Mouse (Mus musculus): ENCODE measurements around the gene Agtr1b. TPM values are rescaled to one million over a fixed set of nuclear protein-coding genes. Genes with fewer than 3 reads are reported as not detected.

Gene Agtr1b
- not detected in 2 replicates for polyA plus RNA-seq (2012; rRNA removed)

DNA sequence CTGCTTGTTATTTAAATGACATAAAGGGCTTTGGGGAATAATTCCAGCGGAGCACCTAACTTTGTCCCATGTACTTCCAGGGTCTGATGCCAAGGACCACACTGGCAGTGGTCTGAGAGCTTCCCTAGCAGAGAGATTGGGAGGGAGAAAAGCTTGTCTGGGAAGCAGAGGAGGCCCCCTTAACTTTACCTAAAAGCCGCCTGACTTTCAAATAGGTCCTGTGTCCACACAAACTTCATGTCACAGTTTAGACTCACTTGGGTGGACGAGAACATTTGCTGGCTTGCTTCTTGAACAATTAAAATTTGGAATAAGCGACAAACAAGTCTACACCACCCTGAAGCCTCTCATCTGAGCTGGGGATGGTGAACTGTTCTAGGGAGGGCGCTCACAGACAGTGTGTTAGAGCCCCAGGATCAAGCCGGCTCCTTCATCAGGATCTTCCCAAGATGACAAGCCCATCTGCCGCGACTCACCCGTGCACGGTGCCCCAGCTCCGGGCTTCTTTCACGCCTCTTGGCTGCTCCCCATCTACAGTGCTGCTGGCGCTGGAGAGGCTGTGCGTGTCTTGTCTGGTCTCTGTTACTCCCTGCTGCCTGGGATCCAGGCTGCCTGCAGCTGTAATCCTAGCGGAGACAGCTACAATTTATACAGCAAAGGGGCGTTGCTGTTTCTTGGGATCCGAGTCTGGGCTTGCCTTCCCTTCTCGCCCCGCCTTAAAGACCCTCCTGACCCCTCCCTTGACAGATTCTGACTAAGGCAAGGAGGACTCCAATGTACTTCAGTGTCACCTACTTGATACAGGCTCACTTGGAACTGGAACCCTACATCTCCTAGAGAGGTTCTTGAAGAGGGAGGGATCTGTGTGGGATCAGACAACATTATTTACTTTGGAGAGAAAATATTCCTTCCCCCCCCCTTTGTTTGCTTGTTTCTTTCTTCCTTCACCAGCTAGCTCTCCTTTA is at the start of gene Agtr1b:
Gene Agtr1b (minus strand): TSS at position 620 of the 965 bp plus-strand sequence.
- DNase-seq, result no peak
- no peak for TF ChIP-seq CTCF (IDR thresholded peaks at IDR 0.05; ENCODE audit: borderline replicate concordance, control insufficient read depth, extremely low read depth, insufficient read depth, low read length, poor library complexity)
- 42% methylated on average over 19 of the region's 19 CpGs for WGBS
- Histone ChIP-seq H3K4me1 (replicated peaks; ENCODE audit: control insufficient read depth, insufficient read depth, low read length) (no peaks in the 10 kb centered on the region), H3K4me3 (ENCODE audit: control insufficient read depth, insufficient read depth, low read length) (no peak within 1 kb of the TSS), H3K27me3 (ENCODE audit: control insufficient read depth, insufficient read depth, low read length) (no peaks in the 10 kb centered on the region), H3K27ac (ENCODE audit: control insufficient read depth, insufficient read depth, low read length) (no peak within 1 kb of the TSS), H3K36me3 (ENCODE audit: control insufficient read depth, insufficient read depth, low read length) (no peaks in the 10 kb centered on the region)

DNA sequence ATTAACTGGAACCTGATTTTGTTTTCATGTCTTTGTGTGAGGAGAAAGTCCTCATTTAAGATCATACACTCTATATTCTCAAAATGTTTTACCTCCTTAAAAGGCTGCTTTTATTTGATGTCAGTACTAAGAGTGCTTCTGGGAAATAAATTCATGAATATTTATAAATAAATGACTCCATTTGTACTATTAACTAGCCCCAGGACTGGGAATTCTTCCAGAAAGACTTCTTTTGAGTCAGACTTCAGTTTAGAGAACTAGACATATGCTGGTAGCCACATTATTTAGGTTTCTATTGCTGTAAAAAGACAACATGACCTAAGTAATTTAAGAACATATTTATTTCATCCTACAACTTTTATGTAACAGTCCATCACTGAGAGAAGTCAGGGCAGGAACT is 13.4 kb downstream of the Agtr1b start:
- Histone ChIP-seq H3K36me3 (ENCODE audit: control insufficient read depth, insufficient read depth, low read length) (no peaks in the 10 kb centered on the region), H3K27ac (ENCODE audit: control insufficient read depth, insufficient read depth, low read length) (no peak overlapping the region), H3K4me3 (ENCODE audit: control insufficient read depth, insufficient read depth, low read length) (no peak overlapping the region), H3K27me3 (ENCODE audit: control insufficient read depth, insufficient read depth, low read length) (no peaks in the 10 kb centered on the region), H3K4me1 (replicated peaks; ENCODE audit: control insufficient read depth, insufficient read depth, low read length) (no peaks in the 10 kb centered on the region)
- DNase-seq, result no peak
- TF ChIP-seq CTCF (IDR thresholded peaks at IDR 0.05; ENCODE audit: borderline replicate concordance, control insufficient read depth, extremely low read depth, insufficient read depth, low read length, poor library complexity), result no peak
- no peak for TF ChIP-seq POLR2A (IDR thresholded peaks at IDR 0.05; ENCODE audit: control insufficient read depth, extremely low read depth, insufficient read depth, low read length, poor library complexity)

DNA sequence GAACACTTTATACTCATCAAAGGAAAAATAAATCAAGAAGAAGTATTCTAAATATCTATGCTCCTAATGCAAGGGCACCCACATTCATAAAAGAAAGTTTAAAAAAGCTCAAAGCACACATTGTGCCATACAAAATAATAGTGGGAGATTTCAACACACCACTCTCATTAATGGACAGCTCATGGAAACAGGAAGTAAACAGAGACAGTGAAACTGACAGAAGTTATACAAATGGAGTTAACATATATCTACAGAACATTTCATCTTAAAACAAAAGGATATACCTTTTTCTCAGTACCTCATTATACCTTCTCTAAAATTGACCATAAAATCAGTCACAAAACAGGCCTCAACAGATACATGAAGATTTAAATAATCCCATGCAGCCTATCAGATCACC is 18.8 kb downstream of the Agtr1b start:
- Histone ChIP-seq H3K27me3 (ENCODE audit: control insufficient read depth, insufficient read depth, low read length) (no peaks in the 10 kb centered on the region), H3K27ac (ENCODE audit: control insufficient read depth, insufficient read depth, low read length) (no peak overlapping the region), H3K36me3 (ENCODE audit: control insufficient read depth, insufficient read depth, low read length) (no peaks in the 10 kb centered on the region), H3K4me3 (ENCODE audit: control insufficient read depth, insufficient read depth, low read length) (no peak overlapping the region), H3K4me1 (replicated peaks; ENCODE audit: control insufficient read depth, insufficient read depth, low read length) (no peaks in the 10 kb centered on the region)
- no peak for DNase-seq
- TF ChIP-seq POLR2A (IDR thresholded peaks at IDR 0.05; ENCODE audit: control insufficient read depth, extremely low read depth, insufficient read depth, low read length, poor library complexity) (no peak), CTCF (IDR thresholded peaks at IDR 0.05; ENCODE audit: borderline replicate concordance, control insufficient read depth, extremely low read depth, insufficient read depth, low read length, poor library complexity) (no peak)

DNA sequence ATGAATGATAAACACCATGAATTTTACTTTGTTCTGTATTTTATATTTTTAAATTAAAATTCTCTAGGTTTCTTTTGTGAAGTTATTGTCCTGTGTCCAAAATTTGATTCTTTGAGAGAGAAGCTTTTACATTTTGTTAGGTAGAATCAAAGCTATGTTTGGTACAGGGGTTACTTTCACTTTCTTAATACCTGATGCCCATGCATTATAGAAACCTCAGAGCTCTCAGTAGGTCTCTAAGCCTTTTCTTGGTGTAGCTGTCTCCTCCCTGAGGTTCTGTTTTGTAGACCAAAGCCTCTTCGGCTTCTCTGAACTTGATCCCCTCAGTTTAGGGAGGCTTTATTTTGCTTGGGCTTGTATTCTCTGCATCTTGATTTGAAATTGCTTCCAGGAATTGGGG is 26.6 kb downstream of the Agtr1b start:
- H3K27me3 ChIP-seq (ENCODE audit: control insufficient read depth, insufficient read depth, low read length), result no peaks in the 10 kb centered on the region
- no peaks in the 10 kb centered on the region for H3K36me3 ChIP-seq (ENCODE audit: control insufficient read depth, insufficient read depth, low read length)
- no peak overlapping the region for H3K4me3 ChIP-seq (ENCODE audit: control insufficient read depth, insufficient read depth, low read length)
- no peaks in the 10 kb centered on the region for H3K4me1 ChIP-seq (replicated peaks; ENCODE audit: control insufficient read depth, insufficient read depth, low read length)
- DNase-seq, result no peak
- no peak overlapping the region for H3K27ac ChIP-seq (ENCODE audit: control insufficient read depth, insufficient read depth, low read length)
- WGBS, result 85% methylated on average over 1 of the region's 1 CpGs
- TF ChIP-seq POLR2A (IDR thresholded peaks at IDR 0.05; ENCODE audit: control insufficient read depth, extremely low read depth, insufficient read depth, low read length, poor library complexity) (no peak), CTCF (IDR thresholded peaks at IDR 0.05; ENCODE audit: borderline replicate concordance, control insufficient read depth, extremely low read depth, insufficient read depth, low read length, poor library complexity) (no peak)

DNA sequence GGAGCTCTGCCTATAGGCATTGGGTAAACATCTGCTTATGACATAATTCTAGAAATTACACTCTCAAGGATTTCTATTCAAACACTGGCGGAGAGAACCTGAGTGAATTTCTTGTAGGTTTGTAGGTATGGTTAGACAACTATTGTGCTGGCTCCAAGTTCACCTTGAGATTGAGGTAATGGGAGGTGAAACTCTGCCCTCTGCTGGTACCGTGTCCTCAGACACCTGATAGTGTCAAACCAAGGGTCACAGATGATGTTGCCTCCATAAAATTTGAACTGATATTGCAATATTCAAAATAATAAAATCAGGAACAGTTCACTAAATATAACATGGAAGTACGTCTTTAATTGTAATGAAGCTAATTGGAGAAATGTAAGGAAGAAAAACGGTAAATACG is 32.3 kb downstream of the Agtr1b start:
- DNase-seq, result peak; percentile 30
- Histone ChIP-seq H3K36me3 (ENCODE audit: control insufficient read depth, insufficient read depth, low read length) (no peaks in the 10 kb centered on the region), H3K27ac (ENCODE audit: control insufficient read depth, insufficient read depth, low read length) (no peak overlapping the region), H3K27me3 (ENCODE audit: control insufficient read depth, insufficient read depth, low read length) (no peaks in the 10 kb centered on the region), H3K4me1 (replicated peaks; ENCODE audit: control insufficient read depth, insufficient read depth, low read length) (no peaks in the 10 kb centered on the region), H3K4me3 (ENCODE audit: control insufficient read depth, insufficient read depth, low read length) (no peak overlapping the region)
- WGBS, result 67% methylated on average over 5 of the region's 5 CpGs
- TF ChIP-seq POLR2A (IDR thresholded peaks at IDR 0.05; ENCODE audit: control insufficient read depth, extremely low read depth, insufficient read depth, low read length, poor library complexity) (no peak), CTCF (IDR thresholded peaks at IDR 0.05; ENCODE audit: borderline replicate concordance, control insufficient read depth, extremely low read depth, insufficient read depth, low read length, poor library complexity) (no peak)

DNA sequence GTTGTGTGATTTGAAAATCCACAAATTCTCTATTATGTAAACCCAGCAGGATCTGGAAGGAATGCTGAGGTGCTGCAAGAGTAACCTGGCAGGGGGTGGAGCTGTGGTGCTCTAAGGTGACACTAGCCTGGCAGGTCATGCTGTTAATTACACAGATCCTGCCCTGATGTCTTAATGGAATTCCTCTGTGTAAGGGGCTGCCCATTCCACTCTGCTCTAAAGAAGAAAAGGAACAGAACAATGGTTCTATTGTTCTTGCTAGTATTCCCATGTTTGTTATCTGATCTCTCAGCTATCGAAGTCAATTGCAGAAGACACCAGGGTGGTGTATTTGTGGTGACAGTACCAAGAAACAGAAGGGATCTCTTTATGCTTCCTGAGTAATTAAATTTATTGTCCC is 49.7 kb downstream of the Agtr1b start:
- 75% methylated on average over 1 of the region's 1 CpGs for WGBS
- H3K4me1 ChIP-seq (replicated peaks; ENCODE audit: control insufficient read depth, insufficient read depth, low read length), result no peaks in the 10 kb centered on the region
- no peaks in the 10 kb centered on the region for H3K27me3 ChIP-seq (ENCODE audit: control insufficient read depth, insufficient read depth, low read length)
- no peak for TF ChIP-seq POLR2A (IDR thresholded peaks at IDR 0.05; ENCODE audit: control insufficient read depth, extremely low read depth, insufficient read depth, low read length, poor library complexity)
- TF ChIP-seq CTCF (IDR thresholded peaks at IDR 0.05; ENCODE audit: borderline replicate concordance, control insufficient read depth, extremely low read depth, insufficient read depth, low read length, poor library complexity), result no peak
- no peak for DNase-seq
- no peaks in the 10 kb centered on the region for H3K36me3 ChIP-seq (ENCODE audit: control insufficient read depth, insufficient read depth, low read length)
- no peak overlapping the region for H3K27ac ChIP-seq (ENCODE audit: control insufficient read depth, insufficient read depth, low read length)
- no peak overlapping the region for H3K4me3 ChIP-seq (ENCODE audit: control insufficient read depth, insufficient read depth, low read length)
